Mouse (Mus musculus): ENCODE data around the gene Vkorc1l1. TPM values are rescaled to one million over a fixed set of nuclear protein-coding genes. Genes with fewer than 3 reads are reported as not detected.
"Not testable (repeated sequence)": the region's sequence is repeated elsewhere in the genome, so short reads cannot be mapped to it uniquely, and the experiment has no call there.

Vkorc1l1 gene
- polyA plus RNA-seq, 1 experiment = 8.1 TPM

- WGBS = 70% methylated on average over 7 of the region's 7 CpGs
- H3K27ac ChIP-seq (ENCODE audit: insufficient read depth, low read length) = no peak overlapping the region
- TF ChIP-seq POLR2A (IDR thresholded peaks at IDR 0.05; ENCODE audit: low read depth, low read length) (no peak), CTCF (IDR thresholded peaks at IDR 0.05; ENCODE audit: extremely low read depth, insufficient read depth, insufficient read length, insufficient replicate concordance) (no peak)
- no peaks in the 10 kb centered on the region for H3K36me3 ChIP-seq (ENCODE audit: control insufficient read depth, insufficient read depth, low read length)
- no peak overlapping the region for H3K4me3 ChIP-seq (ENCODE audit: extremely low read depth, insufficient read depth, insufficient read length)
- no peaks in the 10 kb centered on the region for H3K27me3 ChIP-seq (ENCODE audit: control insufficient read depth, insufficient read depth, low read length)
- H3K4me1 ChIP-seq (ENCODE audit: control insufficient read depth, insufficient read depth, insufficient read length) = peaks cover 3% of the 10 kb centered on the region
- DNase-seq (ENCODE audit: low read depth in 1 of 2, low spot score in 2 of 2) = no peak
Observed at GRCm38 (mm10) chr5:129909591-129909990, 32.2 kb upstream of the Vkorc1l1 start.

DNA sequence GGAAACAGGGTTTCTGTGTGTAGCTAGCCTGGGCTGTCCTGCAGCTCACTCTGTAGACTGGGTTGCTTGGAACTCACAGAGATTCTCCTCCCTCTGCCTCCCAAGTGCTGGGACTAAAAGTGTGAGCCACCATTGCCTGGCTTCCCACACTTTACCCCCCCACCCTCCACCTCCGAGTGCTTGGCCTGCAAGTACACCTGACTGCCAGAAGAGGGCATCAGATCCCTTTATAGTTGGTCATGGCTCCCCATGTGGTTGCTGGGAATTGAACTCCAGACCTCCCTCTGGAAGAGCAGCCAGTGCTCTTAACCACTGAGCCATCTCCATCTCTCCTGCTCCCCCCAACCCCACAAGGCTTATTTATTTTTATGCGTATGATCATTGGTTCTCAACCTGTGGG lies 27.7 kb upstream of the Vkorc1l1 start:
- WGBS = 42% methylated on average over 2 of the region's 2 CpGs
- no peak overlapping the region for H3K4me3 ChIP-seq (ENCODE audit: extremely low read depth, insufficient read depth, insufficient read length)

DNA sequence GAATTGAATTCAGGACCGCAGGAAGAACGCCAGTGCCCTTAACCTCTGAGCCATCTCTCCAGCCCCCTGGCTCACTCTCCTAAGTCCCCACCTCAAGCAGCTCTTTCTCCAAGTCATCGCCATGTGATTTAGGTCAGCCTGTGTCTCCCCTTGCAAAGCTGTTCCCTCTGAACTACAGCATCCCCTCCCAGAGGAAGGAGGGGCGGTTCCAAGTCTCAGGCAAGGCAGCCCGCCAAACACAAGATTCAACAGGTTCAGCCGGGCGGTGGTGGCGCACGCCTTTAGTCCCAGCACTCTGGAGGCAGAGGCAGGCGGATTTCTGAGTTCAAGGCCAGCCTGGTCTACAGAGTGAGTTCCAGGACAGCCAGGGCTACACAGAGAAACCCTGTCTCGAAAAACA lies 26.3 kb upstream of the Vkorc1l1 start:
- H3K27ac ChIP-seq (ENCODE audit: insufficient read depth, low read length); H3K4me1 ChIP-seq (ENCODE audit: control insufficient read depth, insufficient read depth, insufficient read length); H3K27me3 ChIP-seq (ENCODE audit: control insufficient read depth, insufficient read depth, low read length); H3K4me3 ChIP-seq (ENCODE audit: extremely low read depth, insufficient read depth, insufficient read length); H3K36me3 ChIP-seq (ENCODE audit: control insufficient read depth, insufficient read depth, low read length); DNase-seq (ENCODE audit: low read depth in 1 of 2, low spot score in 2 of 2): not testable (repeated sequence)
- WGBS = 76% methylated on average over 11 of the region's 11 CpGs

More for the DNA sequence above, 27.7 kb upstream of the Vkorc1l1 start:
- Histone ChIP-seq H3K4me1 (ENCODE audit: control insufficient read depth, insufficient read depth, insufficient read length) (peaks cover 2% of the 10 kb centered on the region; the same call in 1 of the 2 replicates), H3K36me3 (ENCODE audit: control insufficient read depth, insufficient read depth, low read length) (no peaks in the 10 kb centered on the region), H3K27ac (ENCODE audit: insufficient read depth, low read length) (no peak overlapping the region), H3K27me3 (ENCODE audit: control insufficient read depth, insufficient read depth, low read length) (no peaks in the 10 kb centered on the region)
- DNase-seq (ENCODE audit: low read depth in 1 of 2, low spot score in 2 of 2) = peak; percentile 16 to 28
- TF ChIP-seq POLR2A (IDR thresholded peaks at IDR 0.05; ENCODE audit: low read depth, low read length) (no peak), CTCF (IDR thresholded peaks at IDR 0.05; ENCODE audit: extremely low read depth, insufficient read depth, insufficient read length, insufficient replicate concordance) (peak; percentile 67; the same call in 1 of the 2 replicates)

DNA sequence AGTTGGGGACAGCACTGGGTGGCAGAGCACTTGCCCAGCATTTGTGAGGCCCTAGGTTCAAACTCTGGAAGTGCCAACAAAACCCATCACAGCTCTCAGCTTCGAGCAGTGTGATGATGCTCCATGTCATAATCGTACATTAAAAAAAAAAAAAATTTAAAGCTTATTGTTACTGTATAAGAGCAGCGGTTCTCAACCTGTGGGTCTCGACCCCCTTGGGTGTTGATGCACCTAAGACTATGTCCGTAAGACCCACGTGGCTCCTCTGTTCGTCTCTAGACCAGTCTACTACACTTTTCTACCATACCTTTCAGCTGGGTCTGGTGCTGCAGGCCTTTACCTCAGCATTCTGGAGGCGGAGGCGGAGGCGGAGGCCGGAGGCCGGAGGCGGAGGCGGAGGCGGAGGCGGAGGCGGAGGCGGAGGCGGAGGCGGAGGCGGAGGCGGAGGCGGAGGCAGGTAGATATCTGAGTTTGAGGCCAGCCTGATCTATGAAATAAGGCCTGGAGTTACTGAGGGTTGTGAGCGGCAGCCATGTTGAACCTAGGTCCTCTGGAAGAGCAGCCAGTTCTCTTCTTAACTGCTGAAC lies 23.6 kb upstream of the Vkorc1l1 start:
- H3K27ac ChIP-seq (ENCODE audit: insufficient read depth, low read length) = no peak overlapping the region
- 93% methylated on average over 24 of the region's 24 CpGs for WGBS
- H3K4me1 ChIP-seq (ENCODE audit: control insufficient read depth, insufficient read depth, insufficient read length) = no peaks in the 10 kb centered on the region
- no peaks in the 10 kb centered on the region for H3K36me3 ChIP-seq (ENCODE audit: control insufficient read depth, insufficient read depth, low read length)
- no peak for DNase-seq (ENCODE audit: low read depth in 1 of 2, low spot score in 2 of 2)
- no peak overlapping the region for H3K4me3 ChIP-seq (ENCODE audit: extremely low read depth, insufficient read depth, insufficient read length)
- TF ChIP-seq POLR2A (IDR thresholded peaks at IDR 0.05; ENCODE audit: low read depth, low read length) (no peak), CTCF (IDR thresholded peaks at IDR 0.05; ENCODE audit: extremely low read depth, insufficient read depth, insufficient read length, insufficient replicate concordance) (no peak)
- no peaks in the 10 kb centered on the region for H3K27me3 ChIP-seq (ENCODE audit: control insufficient read depth, insufficient read depth, low read length)

DNA sequence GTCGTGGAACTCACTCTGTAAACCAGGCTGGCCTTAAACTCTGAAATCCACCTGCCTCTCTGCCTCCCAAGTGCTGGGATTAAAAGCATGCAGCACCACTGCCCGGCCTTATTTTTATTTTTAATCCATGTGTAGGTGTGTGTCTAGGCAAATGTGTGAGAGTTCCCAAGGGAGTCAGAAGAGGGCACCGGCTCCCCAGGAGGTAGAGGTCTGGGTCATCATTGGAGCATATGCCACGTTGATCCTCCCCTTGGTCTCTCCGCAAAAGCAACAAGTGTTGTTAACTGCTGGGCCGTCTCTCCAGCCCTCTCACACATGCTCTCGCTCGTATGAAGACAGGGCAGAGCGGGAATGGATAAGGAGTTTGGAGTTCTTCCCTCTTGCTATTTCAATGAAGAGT lies 23.0 kb upstream of the Vkorc1l1 start:
- Histone ChIP-seq H3K27ac (ENCODE audit: insufficient read depth, low read length) (no peak overlapping the region), H3K4me1 (ENCODE audit: control insufficient read depth, insufficient read depth, insufficient read length) (no peaks in the 10 kb centered on the region), H3K36me3 (ENCODE audit: control insufficient read depth, insufficient read depth, low read length) (no peaks in the 10 kb centered on the region), H3K4me3 (ENCODE audit: extremely low read depth, insufficient read depth, insufficient read length) (no peak overlapping the region), H3K27me3 (ENCODE audit: control insufficient read depth, insufficient read depth, low read length) (no peaks in the 10 kb centered on the region)
- TF ChIP-seq POLR2A (IDR thresholded peaks at IDR 0.05; ENCODE audit: low read depth, low read length) = no peak
- no peak for TF ChIP-seq CTCF (IDR thresholded peaks at IDR 0.05; ENCODE audit: extremely low read depth, insufficient read depth, insufficient read length, insufficient replicate concordance)
- DNase-seq (ENCODE audit: low read depth in 1 of 2, low spot score in 2 of 2) = no peak
- WGBS = 84% methylated on average over 9 of the region's 9 CpGs

DNA sequence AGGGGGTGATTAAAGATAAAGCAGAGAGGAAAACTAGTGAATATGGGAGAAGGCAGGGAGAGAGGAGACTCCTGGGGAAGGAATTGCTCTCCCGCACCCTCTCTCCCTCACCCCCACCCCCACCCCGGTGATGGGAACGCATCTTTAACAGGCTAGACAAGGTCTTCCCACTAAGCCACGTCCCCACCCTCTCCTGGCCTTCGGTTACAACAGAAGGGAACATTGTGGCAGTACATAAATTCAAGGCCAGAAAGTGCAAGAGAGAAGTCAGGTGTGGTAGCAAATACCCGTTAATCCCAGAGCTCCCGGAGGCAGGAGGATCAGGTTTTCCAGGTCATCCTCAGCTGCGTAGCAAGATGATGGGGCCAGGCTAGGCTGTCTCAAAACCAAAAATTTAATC lies 22.4 kb upstream of the Vkorc1l1 start:
- no peak overlapping the region for H3K4me3 ChIP-seq (ENCODE audit: extremely low read depth, insufficient read depth, insufficient read length)
- no peaks in the 10 kb centered on the region for H3K27me3 ChIP-seq (ENCODE audit: control insufficient read depth, insufficient read depth, low read length)
- no peaks in the 10 kb centered on the region for H3K36me3 ChIP-seq (ENCODE audit: control insufficient read depth, insufficient read depth, low read length)
- H3K27ac ChIP-seq (ENCODE audit: insufficient read depth, low read length) = no peak overlapping the region
- 86% methylated on average over 8 of the region's 8 CpGs for WGBS
- no peaks in the 10 kb centered on the region for H3K4me1 ChIP-seq (ENCODE audit: control insufficient read depth, insufficient read depth, insufficient read length)
- no peak for DNase-seq (ENCODE audit: low read depth in 1 of 2, low spot score in 2 of 2)
- TF ChIP-seq CTCF (IDR thresholded peaks at IDR 0.05; ENCODE audit: extremely low read depth, insufficient read depth, insufficient read length, insufficient replicate concordance) (no peak), POLR2A (IDR thresholded peaks at IDR 0.05; ENCODE audit: low read depth, low read length) (no peak)

GRCm38 (mm10) chr5:129921972-129922371 lies 19.8 kb upstream of the Vkorc1l1 start:
- Histone ChIP-seq H3K36me3 (ENCODE audit: control insufficient read depth, insufficient read depth, low read length) (no peaks in the 10 kb centered on the region), H3K27me3 (ENCODE audit: control insufficient read depth, insufficient read depth, low read length) (no peaks in the 10 kb centered on the region), H3K4me1 (ENCODE audit: control insufficient read depth, insufficient read depth, insufficient read length) (no peaks in the 10 kb centered on the region), H3K27ac (ENCODE audit: insufficient read depth, low read length) (no peak overlapping the region), H3K4me3 (ENCODE audit: extremely low read depth, insufficient read depth, insufficient read length) (no peak overlapping the region)
- TF ChIP-seq CTCF (IDR thresholded peaks at IDR 0.05; ENCODE audit: extremely low read depth, insufficient read depth, insufficient read length, insufficient replicate concordance) (no peak), POLR2A (IDR thresholded peaks at IDR 0.05; ENCODE audit: low read depth, low read length) (no peak)
- WGBS = 96% methylated on average over 4 of the region's 4 CpGs
- no peak for DNase-seq (ENCODE audit: low read depth in 1 of 2, low spot score in 2 of 2)
